26 mouse cellular contexts compared by ENCODE assay signal in the genomic region with DNA sequence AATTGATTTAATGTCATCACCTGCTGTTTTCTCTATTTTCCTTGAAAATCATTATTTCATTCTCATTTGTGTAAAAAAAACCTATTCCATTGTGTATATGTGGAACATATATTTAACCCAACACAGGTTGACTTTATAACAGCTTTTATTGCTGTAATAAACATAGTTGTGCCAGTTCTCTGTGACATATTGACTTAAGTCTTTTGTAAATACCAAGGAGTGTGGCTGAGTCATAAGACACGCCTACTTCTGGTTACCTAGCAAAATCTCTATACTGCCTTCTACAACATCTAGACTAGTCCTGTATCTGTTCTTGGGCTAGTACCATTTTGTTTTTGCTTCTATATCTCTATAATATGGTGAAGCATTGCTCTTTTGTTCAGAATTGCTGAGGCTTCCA.
"Had no signal": no experiment of that assay in that cellular context is flagged by ENCODE, and none has a peak within 500 bp of the region (broad histone marks: within the 10 kb centered on the region; RNA-seq: fewer than 3 reads in every experiment).

No protein-coding gene starts in this region.

- DNase-seq: gastrocnemius, adult 2 months; gastrocnemius, postnatal 10 days; gastrocnemius, postnatal 25 days; heart, adult 18-20 months; heart, postnatal 14 days; heart, postnatal 36 days; kidney, adult 11 months; kidney, adult 2 months; kidney, adult 9 months; kidney, postnatal 14 days; kidney, postnatal 36 days; layer of hippocampus, postnatal 36 days; left cerebral cortex, postnatal 4 days had no signal

- H3K36me3 ChIP-seq: heart, embryonic 13.5 days; heart, embryonic 15.5 days; hindbrain, embryonic 13.5 days; hindbrain, embryonic 15.5 days; kidney, embryonic 15.5 days; limb, embryonic 13.5 days; limb, embryonic 15.5 days; liver, embryonic 12.5 days had no signal

- H3K4me2 ChIP-seq: heart, embryonic 11.5 days; heart, embryonic 13.5 days; heart, embryonic 15.5 days; hindbrain, embryonic 13.5 days; hindbrain, embryonic 15.5 days; kidney, embryonic 15.5 days; limb, embryonic 13.5 days; limb, embryonic 15.5 days; liver, embryonic 12.5 days had no signal

- H3K9me3 ChIP-seq: heart, embryonic 13.5 days; heart, embryonic 15.5 days; hindbrain, embryonic 13.5 days; hindbrain, embryonic 15.5 days; kidney, embryonic 15.5 days; limb, embryonic 13.5 days; limb, embryonic 15.5 days; liver, embryonic 12.5 days had no signal

- H3K9ac ChIP-seq: heart, embryonic 13.5 days; heart, embryonic 15.5 days; hindbrain, embryonic 13.5 days; hindbrain, embryonic 15.5 days; kidney, embryonic 15.5 days; limb, embryonic 13.5 days; limb, embryonic 15.5 days; liver, embryonic 12.5 days; liver, embryonic 14.5 days had no signal

- H3K4me3 ChIP-seq: gastrocnemius, adult 2 months; heart, embryonic 13.5 days; heart, embryonic 15.5 days; hindbrain, embryonic 13.5 days; hindbrain, embryonic 15.5 days; kidney, embryonic 15.5 days; layer of hippocampus, adult 2 months; limb, embryonic 13.5 days; limb, embryonic 15.5 days; liver, embryonic 12.5 days had no signal

- ATAC-seq: hindbrain, postnatal 0 days; liver, embryonic 12.5 days had no signal

- H3K27me3 ChIP-seq: heart, embryonic 13.5 days; heart, embryonic 15.5 days; hindbrain, embryonic 13.5 days; hindbrain, embryonic 15.5 days; kidney, embryonic 15.5 days; limb, embryonic 13.5 days; limb, embryonic 15.5 days; liver, embryonic 12.5 days had no signal

- H3K27ac ChIP-seq: gastrocnemius, adult 2 months; heart, embryonic 13.5 days; heart, embryonic 15.5 days; hindbrain, embryonic 13.5 days; hindbrain, embryonic 15.5 days; hindbrain, postnatal 0 days; kidney, embryonic 15.5 days; kidney, postnatal 0 days; layer of hippocampus, adult 2 months; limb, embryonic 13.5 days; limb, embryonic 15.5 days; liver, embryonic 12.5 days; liver, embryonic 14.5 days had no signal

- H3K4me1 ChIP-seq: heart, embryonic 13.5 days; heart, embryonic 15.5 days; hindbrain, embryonic 13.5 days; hindbrain, embryonic 15.5 days; kidney, embryonic 15.5 days; limb, embryonic 13.5 days; limb, embryonic 15.5 days; liver, embryonic 12.5 days had no signal
